Mouse (Mus musculus): Measurements from ENCODE around the gene Sspo. TPM values are rescaled to one million over a fixed set of nuclear protein-coding genes. Genes with fewer than 3 reads are reported as not detected.

Sspo gene
- polyA plus RNA-seq (2016; fragmentation: Nextera tagmentation; extraction: Ambion mirVana) = 0.61 and 0.64 TPM in 2 replicates

- Histone ChIP-seq H3K9ac (no peak within 1 kb of the TSS), H3K4me2 (no peak within 1 kb of the TSS), H3K36me3 (no peaks in the 10 kb centered on the region), H3K27me3 (replicated peaks) (0 out of 2 replicates have a peak, but pooled peaks cover 4% of the 10 kb centered on the region), H3K4me3 (no peak within 1 kb of the TSS), H3K27ac (ENCODE audit: poor library complexity, severe bottlenecking) (peak within 1 kb of the TSS; percentile 49), H3K9me3 (replicated peaks) (no peaks in the 10 kb centered on the region), H3K4me1 (replicated peaks) (peaks cover 24% of the 10 kb centered on the region)
- 68% methylated on average over 1 of the region's 1 CpGs for whole genome bisulfite sequencing
- ATAC-seq (ENCODE audit: insufficient number of reproducible peaks, low FRiP score) = no peak
These were observed at the start of gene Sspo for GRCm38 (mm10) chr6:48447929-48448328. TSS of gene Sspo (plus strand) at chr6:48448229.

DNA sequence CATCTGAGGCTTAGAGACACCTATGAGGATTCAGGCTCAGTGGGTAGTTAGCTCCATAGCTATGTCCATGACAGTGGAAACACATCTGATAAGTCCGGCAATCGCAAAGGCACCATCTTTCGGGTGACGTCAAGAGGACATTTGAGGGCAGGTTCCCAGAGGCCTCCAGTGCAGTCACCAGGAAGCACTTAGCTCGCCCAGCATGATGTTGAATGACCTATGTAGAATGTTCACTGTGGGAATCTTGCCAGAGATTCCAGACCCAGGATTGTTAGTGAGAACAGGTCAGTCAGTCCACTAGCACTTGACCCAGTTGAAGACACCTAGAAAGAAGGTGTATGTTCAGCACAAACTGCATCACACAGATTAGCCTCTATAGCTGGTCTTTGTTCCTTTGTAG, 48.1 kb upstream of the Sspo start:
- Histone ChIP-seq H3K9ac (no peak overlapping the region), H3K27me3 (replicated peaks) (no peaks in the 10 kb centered on the region), H3K27ac (ENCODE audit: poor library complexity, severe bottlenecking) (no peak overlapping the region), H3K4me1 (replicated peaks) (peaks cover 55% of the 10 kb centered on the region), H3K36me3 (peaks cover 20% of the 10 kb centered on the region), H3K4me2 (no peak overlapping the region), H3K4me3 (no peak overlapping the region), H3K9me3 (replicated peaks) (no peaks in the 10 kb centered on the region)
- 83% methylated on average over 5 of the region's 5 CpGs for WGBS
- no peak for ATAC-seq (ENCODE audit: insufficient number of reproducible peaks, low FRiP score)

- ATAC-seq (ENCODE audit: insufficient number of reproducible peaks, low FRiP score) = no peak
- Histone ChIP-seq H3K36me3 (peaks cover 61% of the 10 kb centered on the region), H3K4me1 (replicated peaks) (peaks cover 38% of the 10 kb centered on the region), H3K27me3 (replicated peaks) (no peaks in the 10 kb centered on the region), H3K9ac (no peak overlapping the region), H3K9me3 (replicated peaks) (no peaks in the 10 kb centered on the region), H3K27ac (ENCODE audit: poor library complexity, severe bottlenecking) (no peak overlapping the region), H3K4me3 (no peak overlapping the region), H3K4me2 (no peak overlapping the region)
- 97% methylated on average over 5 of the region's 5 CpGs for WGBS
These were observed 44.0 kb upstream of the Sspo start for GRCm38 (mm10) chr6:48404071-48404470.

GRCm38 (mm10) chr6:48409726-48410343, 38.2 kb upstream of the Sspo start:
- H3K4me3 ChIP-seq = no peak overlapping the region
- no peak overlapping the region for H3K4me2 ChIP-seq
- H3K27ac ChIP-seq (ENCODE audit: poor library complexity, severe bottlenecking) = no peak overlapping the region
- H3K9ac ChIP-seq = no peak overlapping the region
- no peaks in the 10 kb centered on the region for H3K9me3 ChIP-seq (replicated peaks)
- no peak for ATAC-seq (ENCODE audit: insufficient number of reproducible peaks, low FRiP score)
- H3K4me1 ChIP-seq (replicated peaks) = peaks cover 19% of the 10 kb centered on the region
- H3K27me3 ChIP-seq (replicated peaks) = no peaks in the 10 kb centered on the region
- WGBS = 90% methylated on average over 4 of the region's 4 CpGs
- peaks cover 99% of the 10 kb centered on the region for H3K36me3 ChIP-seq

GRCm38 (mm10) chr6:48410551-48410950, 37.5 kb upstream of the Sspo start:
- Histone ChIP-seq H3K4me2 (no peak overlapping the region), H3K27ac (ENCODE audit: poor library complexity, severe bottlenecking) (peak overlapping the region; percentile 72; the same call in 1 of the 2 replicates), H3K27me3 (replicated peaks) (no peaks in the 10 kb centered on the region), H3K4me3 (no peak overlapping the region), H3K9ac (no peak overlapping the region), H3K4me1 (replicated peaks) (peaks cover 19% of the 10 kb centered on the region), H3K36me3 (peaks cover 99% of the 10 kb centered on the region), H3K9me3 (replicated peaks) (no peaks in the 10 kb centered on the region)
- WGBS = 83% methylated on average over 3 of the region's 3 CpGs
- ATAC-seq (ENCODE audit: insufficient number of reproducible peaks, low FRiP score) = no peak

DNA sequence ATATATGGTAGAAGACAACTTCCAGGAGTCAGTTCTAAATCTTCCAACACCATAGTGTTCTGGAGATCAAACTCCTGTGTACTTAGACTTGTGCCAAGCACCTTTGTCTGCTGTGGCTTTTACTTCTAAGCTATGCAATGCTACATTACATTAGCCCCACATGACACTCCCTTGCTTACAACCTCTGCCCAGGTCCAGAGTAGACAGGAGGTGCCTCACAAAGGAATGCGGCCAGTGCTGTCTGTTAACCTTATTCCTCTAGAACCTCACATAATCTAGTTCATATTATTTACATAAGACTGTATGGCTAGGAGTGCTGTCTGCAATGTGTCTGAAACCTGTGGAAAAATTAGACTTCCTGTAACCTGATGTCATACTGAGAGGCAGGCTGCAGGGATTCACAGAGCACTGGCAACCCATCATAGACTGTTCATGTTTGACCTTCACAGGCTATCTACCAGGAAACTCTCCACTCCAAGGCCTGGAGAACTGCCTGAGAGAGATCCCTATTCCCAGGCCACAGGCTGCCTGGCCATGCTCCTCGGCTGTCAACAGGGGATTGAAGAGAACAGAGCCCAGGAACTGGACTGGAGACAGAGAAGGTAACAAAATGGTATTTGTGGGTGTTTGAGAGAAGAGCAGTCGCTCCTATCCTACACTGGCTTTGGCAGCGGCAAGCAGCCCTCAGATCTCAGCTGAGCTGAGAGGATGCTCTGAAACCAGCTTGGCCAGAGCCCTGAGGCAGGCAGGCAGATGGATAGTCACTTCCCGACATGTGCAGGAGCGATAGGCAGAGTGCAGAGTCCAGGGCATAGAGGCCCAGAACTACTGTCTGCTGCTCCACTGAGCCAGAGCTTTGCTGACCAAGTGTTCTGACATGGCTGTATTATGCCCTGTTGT, 36.6 kb upstream of the Sspo start:
- WGBS = 75% methylated on average over 6 of the region's 6 CpGs
- Histone ChIP-seq H3K27me3 (replicated peaks) (no peaks in the 10 kb centered on the region), H3K4me3 (no peak overlapping the region), H3K4me1 (replicated peaks) (peaks cover 19% of the 10 kb centered on the region), H3K36me3 (peaks cover 99% of the 10 kb centered on the region), H3K9ac (no peak overlapping the region), H3K4me2 (no peak overlapping the region), H3K9me3 (replicated peaks) (no peaks in the 10 kb centered on the region), H3K27ac (ENCODE audit: poor library complexity, severe bottlenecking) (peak overlapping the region; percentile 72)
- ATAC-seq (ENCODE audit: insufficient number of reproducible peaks, low FRiP score) = peak; percentile 58

DNA sequence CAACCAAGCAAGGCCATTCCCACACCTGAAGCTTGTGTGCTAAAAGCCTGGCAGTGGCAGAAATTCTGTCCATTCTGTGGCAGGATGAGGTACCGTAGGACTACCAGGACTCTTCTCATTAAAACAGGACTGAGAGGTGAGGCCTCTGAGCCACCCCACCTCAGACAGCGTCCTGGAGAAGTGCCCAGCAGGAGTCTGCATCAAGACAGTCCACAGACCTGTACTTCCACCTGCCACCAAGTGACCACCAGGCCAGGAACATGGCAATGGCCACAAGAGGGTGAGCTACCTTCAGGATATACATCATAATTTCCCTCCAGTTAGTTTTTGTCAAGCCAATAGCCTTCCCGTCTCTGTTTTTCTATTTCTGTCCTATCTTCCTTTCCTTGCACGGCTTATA, 35.9 kb upstream of the Sspo start:
- 78% methylated on average over 4 of the region's 4 CpGs for WGBS
- Histone ChIP-seq H3K27ac (ENCODE audit: poor library complexity, severe bottlenecking) (peak overlapping the region; percentile 72), H3K27me3 (replicated peaks) (no peaks in the 10 kb centered on the region), H3K9me3 (replicated peaks) (no peaks in the 10 kb centered on the region), H3K9ac (no peak overlapping the region), H3K4me2 (no peak overlapping the region), H3K36me3 (peaks cover 99% of the 10 kb centered on the region), H3K4me1 (replicated peaks) (peaks cover 19% of the 10 kb centered on the region), H3K4me3 (no peak overlapping the region)
- no peak for ATAC-seq (ENCODE audit: insufficient number of reproducible peaks, low FRiP score)

GRCm38 (mm10) chr6:48412662-48413061, 35.4 kb upstream of the Sspo start:
- Histone ChIP-seq H3K9me3 (replicated peaks) (no peaks in the 10 kb centered on the region), H3K27ac (ENCODE audit: poor library complexity, severe bottlenecking) (no peak overlapping the region), H3K27me3 (replicated peaks) (no peaks in the 10 kb centered on the region), H3K4me3 (no peak overlapping the region), H3K4me1 (replicated peaks) (peaks cover 19% of the 10 kb centered on the region), H3K9ac (no peak overlapping the region), H3K4me2 (no peak overlapping the region), H3K36me3 (peaks cover 99% of the 10 kb centered on the region)
- WGBS = 80% methylated on average over 3 of the region's 3 CpGs
- ATAC-seq (ENCODE audit: insufficient number of reproducible peaks, low FRiP score) = no peak

- Histone ChIP-seq H3K9ac (no peak overlapping the region), H3K27me3 (replicated peaks) (no peaks in the 10 kb centered on the region), H3K4me1 (replicated peaks) (peaks cover 19% of the 10 kb centered on the region), H3K36me3 (peaks cover 99% of the 10 kb centered on the region), H3K9me3 (replicated peaks) (no peaks in the 10 kb centered on the region), H3K4me2 (no peak overlapping the region), H3K4me3 (no peak overlapping the region), H3K27ac (ENCODE audit: poor library complexity, severe bottlenecking) (no peak overlapping the region)
- WGBS = 77% methylated on average over 10 of the region's 10 CpGs
- ATAC-seq (ENCODE audit: insufficient number of reproducible peaks, low FRiP score) = no peak
These were observed 34.9 kb upstream of the Sspo start for GRCm38 (mm10) chr6:48413081-48413480.

DNA sequence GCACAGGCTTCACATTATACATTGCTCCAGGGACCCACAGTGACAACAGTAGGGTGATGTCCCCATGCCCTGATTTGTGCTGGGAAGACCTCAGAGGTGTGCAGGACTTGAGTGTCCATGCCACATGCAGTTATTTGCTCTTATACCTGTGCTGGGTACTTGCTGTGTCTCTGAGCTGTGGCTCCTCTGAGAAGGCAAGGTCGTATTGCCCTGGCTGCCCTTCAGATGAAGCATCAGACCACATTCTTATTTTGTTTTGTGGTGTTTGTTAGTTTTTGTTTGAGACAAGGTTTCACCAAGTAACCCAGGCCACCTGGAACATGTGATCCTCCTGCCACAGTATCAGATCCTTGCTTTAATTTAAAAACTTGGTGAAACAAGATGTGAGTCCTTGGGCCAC, 33.1 kb upstream of the Sspo start:
- H3K4me1 ChIP-seq (replicated peaks) = peaks cover 12% of the 10 kb centered on the region

DNA sequence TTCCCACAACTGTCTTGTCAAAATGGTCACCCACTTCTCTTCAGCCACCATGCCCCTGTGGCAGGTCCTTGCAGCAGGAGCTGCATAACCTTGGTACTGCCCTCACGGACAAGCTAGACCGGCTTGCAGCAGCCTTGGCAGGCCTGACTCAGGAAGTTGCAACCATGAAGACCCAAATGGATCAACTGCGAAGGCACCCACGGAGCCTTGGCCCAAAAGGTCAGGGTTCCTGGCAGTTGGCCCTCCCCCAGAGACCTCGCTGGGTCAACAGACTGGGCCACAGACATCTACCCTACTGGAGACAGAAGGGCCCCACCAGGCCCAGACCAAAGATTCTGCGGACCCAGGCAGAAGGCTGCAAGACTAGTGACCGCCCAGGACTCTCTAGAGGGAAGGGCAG, 32.4 kb upstream of the Sspo start:
- Histone ChIP-seq H3K4me1 (replicated peaks) (peaks cover 16% of the 10 kb centered on the region), H3K27ac (ENCODE audit: poor library complexity, severe bottlenecking) (no peak overlapping the region), H3K4me3 (no peak overlapping the region), H3K4me2 (no peak overlapping the region), H3K36me3 (peaks cover 83% of the 10 kb centered on the region), H3K9ac (no peak overlapping the region), H3K9me3 (replicated peaks) (no peaks in the 10 kb centered on the region), H3K27me3 (replicated peaks) (no peaks in the 10 kb centered on the region)
- 93% methylated on average over 7 of the region's 7 CpGs for WGBS
- ATAC-seq (ENCODE audit: insufficient number of reproducible peaks, low FRiP score) = no peak

More for the DNA sequence above, 33.1 kb upstream of the Sspo start:
- Histone ChIP-seq H3K27me3 (replicated peaks) (no peaks in the 10 kb centered on the region), H3K36me3 (peaks cover 91% of the 10 kb centered on the region), H3K4me2 (no peak overlapping the region), H3K9me3 (replicated peaks) (no peaks in the 10 kb centered on the region), H3K27ac (ENCODE audit: poor library complexity, severe bottlenecking) (no peak overlapping the region), H3K4me3 (no peak overlapping the region), H3K9ac (no peak overlapping the region)
- ATAC-seq (ENCODE audit: insufficient number of reproducible peaks, low FRiP score) = no peak
- WGBS = 71% methylated on average over 1 of the region's 1 CpGs
